Mouse (Mus musculus) heart, adult 2 months (tissue): ENCODE data around the gene Arid3b.

Experiments
- CTCF ChIP-seq: fragments of 200-600 bp; IDR thresholded peaks from 2 replicates; pipeline ENCODE4 v1.8.1; 2022; ENCODE audit warnings: antibody characterized with exemption, mild to moderate bottlenecking, moderate library complexity
- EP300 ChIP-seq: fragments of 200-500 bp; IDR thresholded peaks from 2 replicates; pipeline ENCODE4 v1.6.1; 2011; ENCODE audit warnings: low read depth, low read length, control low read depth; ENCODE audit not compliant: insufficient read depth
- POLR2A ChIP-seq: fragments of 200-500 bp; IDR thresholded peaks from 2 replicates; pipeline ENCODE4 v1.6.1; 2011; ENCODE audit warnings: mild to moderate bottlenecking, low read depth, low read length, control low read depth; ENCODE audit not compliant: insufficient read depth

- TF ChIP-seq CTCF (no peak), POLR2A (no peak), EP300 (no peak)
Observed at GRCm38 (mm10) chr9:57766431-57766830, 70.2 kb downstream of the Arid3b start.
